Comparison of ENCODE assay signal across 17 mouse cellular contexts in the genomic region with DNA sequence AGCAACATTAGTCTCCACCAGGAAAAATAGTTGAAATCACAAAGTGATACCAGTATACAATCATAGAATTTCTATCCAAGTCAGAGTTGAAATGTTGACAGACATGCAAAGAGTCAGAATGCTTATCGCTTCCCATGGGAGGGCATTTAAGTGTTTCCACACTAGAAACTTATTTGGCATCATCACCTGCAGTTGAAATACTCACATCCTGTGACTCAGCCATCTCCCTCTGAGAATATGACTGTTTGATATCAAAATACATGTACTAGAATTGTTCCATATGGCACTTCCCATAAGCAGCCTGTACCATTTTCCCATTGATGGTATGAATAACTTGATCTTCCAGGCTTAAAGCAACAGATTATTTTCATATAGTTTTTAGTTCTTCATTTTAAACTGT.
"Had no signal": no experiment of that assay in that cellular context is flagged by ENCODE, and none has a peak within 500 bp of the region (broad histone marks: within the 10 kb centered on the region; RNA-seq: fewer than 3 reads in every experiment).

No protein-coding gene starts in this region.

- H3K4me3 ChIP-seq: lung, embryonic 15.5 days; megakaryocyte, embryonic 14.5 days; midbrain, embryonic 13.5 days; midbrain, embryonic 15.5 days; neural tube, embryonic 12.5 days; stomach, embryonic 15.5 days had no signal

- DNase-seq: liver, postnatal 0 days; lung, adult 2 months; lung, postnatal 14 days; lung, postnatal 36 days; retina, postnatal 1 day; right cerebral cortex, adult 18-20 months; right cerebral cortex, postnatal 25 days; right cerebral cortex, postnatal 4 days; thymus, adult 2 months; thymus, postnatal 25 days; thymus, postnatal 4 days had no signal

- H3K27me3 ChIP-seq: lung, embryonic 15.5 days; megakaryocyte, embryonic 14.5 days; midbrain, embryonic 13.5 days; midbrain, embryonic 15.5 days; neural tube, embryonic 12.5 days; stomach, embryonic 15.5 days had no signal

- H3K36me3 ChIP-seq: lung, embryonic 15.5 days; midbrain, embryonic 13.5 days; midbrain, embryonic 15.5 days; neural tube, embryonic 12.5 days; stomach, embryonic 15.5 days had no signal
